ENCODE assay signal across 11 mouse cellular contexts in the genomic region with DNA sequence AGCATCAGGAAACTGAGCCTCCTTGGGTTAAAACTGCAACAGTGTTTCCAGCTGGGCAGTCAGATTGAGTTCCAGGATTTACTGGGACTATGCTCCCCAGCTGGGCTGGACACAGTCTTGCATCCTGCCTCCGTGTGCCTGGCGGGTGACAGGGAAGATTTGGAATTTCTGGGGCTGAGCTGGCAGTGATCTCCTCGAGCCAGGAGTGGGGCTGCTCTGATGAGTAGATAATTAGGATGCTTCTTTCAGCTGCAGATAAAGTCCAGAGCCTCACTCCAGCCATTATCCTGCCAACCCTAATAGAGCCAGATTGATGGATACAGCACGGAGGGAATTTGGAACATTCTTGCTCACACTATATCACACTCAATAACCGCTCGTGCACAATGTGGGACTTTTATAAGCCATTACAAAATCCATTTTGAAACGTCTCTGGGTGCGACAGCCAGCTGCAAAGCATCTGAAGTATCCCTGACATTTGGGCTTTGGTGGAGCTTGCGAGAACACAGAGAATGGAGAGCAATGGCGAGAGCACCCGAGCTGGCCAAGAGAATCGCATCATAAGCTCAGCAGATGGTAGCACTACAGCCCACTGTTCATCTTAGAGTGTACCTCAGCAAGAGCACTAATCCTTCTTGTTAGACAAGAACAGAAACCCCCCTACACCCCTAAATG.
DNase-seq lines count a peak whose midpoint lies in the region; ATAC-seq lines count a peak whose summit lies in the region.
"Had no signal": no experiment of that assay in that cellular context is flagged by ENCODE, and none has a peak within 500 bp of the region (broad histone marks: within the 10 kb centered on the region; RNA-seq: fewer than 3 reads in every experiment).

No protein-coding gene starts in this region.

- H3K27me3 ChIP-seq in kidney, embryonic 16.5 days (ENCODE audit: insufficient read depth, low read length), result no peaks in the 10 kb centered on the region
- H3K27me3 ChIP-seq in neural tube, embryonic 13.5 days, result no peaks in the 10 kb centered on the region

- no peaks in the 10 kb centered on the region for H3K9me3 ChIP-seq in kidney, embryonic 16.5 days (ENCODE audit: low read length)
- no peaks in the 10 kb centered on the region for H3K9me3 ChIP-seq in neural tube, embryonic 13.5 days

- intact Hi-C loops in left cerebral cortex, postnatal 25 days (cut with DNase I), result no loop called here

- no peak overlapping the region for H3K27ac ChIP-seq in kidney, embryonic 16.5 days (ENCODE audit: low read length)
- no peak overlapping the region for H3K27ac ChIP-seq in neural tube, embryonic 13.5 days (replicated peaks)

- H3K9ac ChIP-seq in kidney, embryonic 16.5 days (replicated peaks; ENCODE audit: low read length), result no peak overlapping the region
- no peak overlapping the region for H3K9ac ChIP-seq in neural tube, embryonic 13.5 days

- H3K4me2 ChIP-seq in kidney, embryonic 16.5 days (replicated peaks; ENCODE audit: low read depth, low read length), result no peak overlapping the region
- H3K4me2 ChIP-seq in neural tube, embryonic 13.5 days, result no peak overlapping the region

- WGBS in kidney, embryonic 16.5 days, result 51% methylated on average over 12 of the region's 12 CpGs
- 48% methylated on average over 12 of the region's 12 CpGs for WGBS in neural tube, embryonic 13.5 days

- ATAC-seq in kidney, embryonic 16.5 days (ENCODE audit: low FRiP score, low TSS enrichment), result peak; percentile 65; the same call in 1 of the 2 replicates
- ATAC-seq in neural tube, embryonic 13.5 days (ENCODE audit: low read depth), result peak; percentile 63; the same call in 1 of the 2 replicates
- ATAC-seq: midbrain, embryonic 16.5 days had no signal

- no peaks in the 10 kb centered on the region for H3K4me1 ChIP-seq in kidney, embryonic 16.5 days (ENCODE audit: insufficient read depth, low read length)
- H3K4me1 ChIP-seq in neural tube, embryonic 13.5 days (replicated peaks), result peaks cover 10% of the 10 kb centered on the region

- no peak overlapping the region for H3K4me3 ChIP-seq in kidney, embryonic 16.5 days (ENCODE audit: low read length)
- H3K4me3 ChIP-seq in neural tube, embryonic 13.5 days, result no peak overlapping the region

- H3K36me3 ChIP-seq in kidney, embryonic 16.5 days (ENCODE audit: insufficient read depth, low read length), result no peaks in the 10 kb centered on the region
- H3K36me3 ChIP-seq in neural tube, embryonic 13.5 days, result no peaks in the 10 kb centered on the region

- no peak for DNase-seq in kidney, adult 18-20 months
- peak; percentile 7 for DNase-seq in embryo, embryonic 11.5 days (ENCODE audit: low read depth, low spot score)
- peak; percentile 22 to 35 for DNase-seq in heart, adult 9 months (ENCODE audit: low spot score in 2 of 2)
- DNase-seq in left cerebral cortex, postnatal 25 days (ENCODE audit: low spot score in 2 of 2), result no peak
- no peak for DNase-seq in spleen, adult 12 weeks (ENCODE audit: low spot score)
- no peak for DNase-seq in adrenal gland, adult 2 months
- DNase-seq: layer of hippocampus, adult 9-11 months; spleen, adult 18-20 months had no signal

Comparison
In these comparisons a context has a peak if more than half of its experiments do, and no peak if none do; other contexts are left out.
1. DNase-seq: peak in embryo, embryonic 11.5 days (single experiment) and heart, adult 9 months (2 of 2); none in kidney, adult 18-20 months (single experiment), left cerebral cortex, postnatal 25 days (0 of 2), spleen, adult 12 weeks (single experiment) and adrenal gland, adult 2 months (single experiment).